Mouse (Mus musculus) left cerebral cortex, postnatal 14 days (tissue): ENCODE measurements around the gene Nhsl1. TPM values are rescaled to one million over a fixed set of nuclear protein-coding genes. Genes with fewer than 3 reads are reported as not detected.

Experiments used
- DNase-seq, 2 experiments: peaks; one replicate each; pipeline ENCODE4 v3.0.0; 2021 to 2022; ENCODE audit warnings: low spot score in 2 of 2, mixed read lengths in 1 of 2
- intact Hi-C: fragments of 180-260 bp; cut with DNase I; formaldehyde crosslinking; loops from one replicate; pipeline ENCODE4 v1.15.1; 2025
- total RNA-seq, 2 experiments: library from RNA; stranded (reverse); gene quantifications; 2 replicates each; pipeline ENCODE4 v1.2.3; 2021

Gene Nhsl1
- total RNA-seq, 2 experiments from 2014 or later, result 45.8 to 49.3 TPM

DNA sequence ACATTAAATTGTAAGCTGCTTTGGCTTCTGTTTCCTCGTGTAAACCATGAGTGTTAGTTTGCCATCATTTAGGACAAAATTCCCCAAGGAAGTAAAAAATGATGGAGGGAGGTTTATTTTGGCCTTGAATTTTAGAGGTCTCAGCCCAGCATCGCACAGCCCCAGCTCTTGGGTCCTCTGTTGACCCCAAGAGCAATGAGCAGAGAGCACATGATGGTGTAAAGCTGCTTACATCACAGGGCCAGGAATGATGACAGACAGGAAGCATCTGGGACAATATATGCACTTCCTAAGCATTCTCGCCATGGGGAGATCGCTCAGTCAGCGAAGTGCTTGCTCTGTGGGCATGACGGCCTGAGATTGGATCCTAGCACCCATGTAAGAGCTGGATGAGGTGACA lies 20.6 kb downstream of the Nhsl1 start:
- DNase-seq, result no peak
- intact Hi-C loops, result no loop called here

DNA sequence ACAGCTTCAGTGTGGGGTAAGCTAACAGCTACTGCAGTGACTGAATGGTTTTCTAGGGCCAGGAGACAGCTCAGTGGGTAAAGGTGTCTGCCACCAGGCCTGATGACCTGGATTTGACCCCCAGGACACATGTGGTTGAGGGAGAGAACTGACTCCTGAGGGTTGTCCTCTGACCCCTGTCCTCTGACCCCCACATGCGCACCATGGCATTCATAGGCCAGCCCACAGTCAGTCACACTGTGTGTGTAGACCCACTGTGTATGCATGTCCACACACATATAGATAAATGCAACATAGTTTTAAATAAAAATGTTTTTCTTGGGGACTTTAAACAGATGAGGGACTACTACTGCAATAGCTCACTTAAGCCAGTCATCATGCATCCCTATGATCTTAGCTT lies 22.1 kb downstream of the Nhsl1 start:
- no peak for DNase-seq
- intact Hi-C loops, result no loop called here

GRCm38 (mm10) chr10:18341444-18342196 lies 22.8 kb downstream of the Nhsl1 start:
- DNase-seq, result no peak
- intact Hi-C loops, result no loop called here

- no peak for DNase-seq
- intact Hi-C loops, result no loop called here
Measured at GRCm38 (mm10) chr10:18347231-18347630, 28.4 kb downstream of the Nhsl1 start.

GRCm38 (mm10) chr10:18350781-18351180 lies 32.0 kb downstream of the Nhsl1 start:
- DNase-seq, result no peak
- intact Hi-C loops, result no loop called here

DNA sequence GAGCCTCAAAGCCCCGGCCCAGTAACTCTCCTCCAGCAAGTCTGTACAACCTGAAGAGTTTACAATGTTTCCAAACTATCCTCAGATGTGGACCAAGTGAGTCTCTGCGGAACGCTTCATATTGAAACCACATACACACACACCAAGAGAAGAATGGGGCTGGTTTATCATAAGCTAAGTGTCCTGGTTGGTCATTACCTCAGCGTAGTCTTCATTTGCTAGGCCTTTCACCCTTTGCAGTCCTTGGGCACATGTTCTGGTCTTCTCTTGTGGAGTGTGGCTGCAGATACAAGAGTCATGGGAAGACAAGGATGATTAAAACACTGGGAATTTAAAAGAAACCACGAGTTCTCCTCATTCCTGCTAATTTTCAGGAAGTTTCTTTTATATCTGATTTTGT lies 34.2 kb downstream of the Nhsl1 start:
- intact Hi-C loops, result no loop called here
- DNase-seq, result no peak

DNA sequence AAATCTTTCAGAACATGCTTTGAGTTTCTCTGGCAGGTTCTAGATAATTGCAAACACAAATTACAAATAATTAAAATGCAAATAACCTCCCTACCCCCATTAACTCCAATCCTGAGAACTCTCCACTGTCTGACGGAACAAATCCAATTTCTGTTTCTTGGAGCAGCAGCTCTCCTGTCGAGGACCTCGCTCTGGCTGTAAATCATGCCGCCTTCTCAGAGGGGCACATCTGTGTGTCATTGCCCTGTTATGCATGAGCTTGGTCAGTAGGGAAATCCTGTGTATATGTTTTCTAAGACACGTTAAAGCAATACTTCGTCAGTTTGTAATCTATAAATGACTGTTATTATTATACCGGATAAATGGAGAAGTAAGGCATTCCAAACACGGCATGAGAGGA lies 35.3 kb downstream of the Nhsl1 start:
- intact Hi-C loops, result no loop called here
- DNase-seq, result no peak

GRCm38 (mm10) chr10:18356461-18356860 lies 37.7 kb downstream of the Nhsl1 start:
- DNase-seq, result no peak
- intact Hi-C loops, result no loop called here

- no peak for DNase-seq
- intact Hi-C loops, result no loop called here
Measured at GRCm38 (mm10) chr10:18357212-18357611, 38.4 kb downstream of the Nhsl1 start.

- no peak for DNase-seq
- intact Hi-C loops, result no loop called here
Measured at GRCm38 (mm10) chr10:18358461-18358860, 39.7 kb downstream of the Nhsl1 start.

- intact Hi-C loops, result no loop called here
- DNase-seq, result peak; percentile 19 to 48
Measured at GRCm38 (mm10) chr10:18360175-18360574, 41.4 kb downstream of the Nhsl1 start.

- intact Hi-C loops, result no loop called here
- DNase-seq, result no peak
Measured at GRCm38 (mm10) chr10:18365432-18365831, 46.6 kb downstream of the Nhsl1 start.

GRCm38 (mm10) chr10:18366697-18367096 lies 47.9 kb downstream of the Nhsl1 start:
- intact Hi-C loops, result no loop called here
- no peak for DNase-seq

- DNase-seq, result no peak
- intact Hi-C loops, result no loop called here
Measured at GRCm38 (mm10) chr10:18368111-18368510, 49.3 kb downstream of the Nhsl1 start.

DNA sequence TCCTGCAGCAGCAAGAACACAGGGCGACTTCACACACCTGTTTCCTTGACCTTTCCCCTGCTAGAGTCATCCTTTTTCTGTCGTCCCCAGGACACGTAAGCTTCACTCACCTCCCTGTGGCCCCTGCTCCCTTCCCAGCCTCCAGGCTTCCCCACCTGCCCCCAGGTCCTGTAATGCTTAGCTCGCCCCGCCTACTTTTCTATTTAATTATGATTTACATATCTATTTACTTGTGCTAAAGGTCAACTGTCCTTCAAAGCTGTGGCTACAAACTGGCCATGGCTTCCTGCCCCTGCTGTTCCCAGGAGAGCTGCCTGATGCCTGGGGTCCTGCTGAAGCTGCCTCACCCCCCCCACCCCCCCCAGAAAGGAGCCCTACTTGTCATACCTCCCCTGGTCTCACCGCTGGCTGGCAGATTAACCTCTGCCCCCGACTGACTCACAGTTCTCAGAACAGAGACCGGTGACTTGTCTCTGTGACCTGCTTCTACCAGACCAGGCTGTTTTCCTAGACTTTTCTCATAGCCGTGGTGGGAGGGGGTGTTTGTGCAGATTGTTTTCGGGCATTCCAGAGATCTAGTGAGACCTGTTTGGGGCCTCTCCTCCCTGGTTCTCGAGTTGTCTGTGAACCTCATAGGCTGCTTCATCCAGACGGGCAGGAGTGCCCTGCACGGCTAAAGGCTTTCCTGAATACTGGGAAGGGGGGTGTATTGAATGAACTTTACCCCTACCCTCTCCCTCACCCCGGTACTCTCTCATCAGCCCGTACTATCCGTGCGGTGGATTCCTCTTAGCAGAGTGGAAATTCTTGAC lies 51.9 kb downstream of the Nhsl1 start:
- no peak for DNase-seq
- intact Hi-C loops, result no loop called here

DNA sequence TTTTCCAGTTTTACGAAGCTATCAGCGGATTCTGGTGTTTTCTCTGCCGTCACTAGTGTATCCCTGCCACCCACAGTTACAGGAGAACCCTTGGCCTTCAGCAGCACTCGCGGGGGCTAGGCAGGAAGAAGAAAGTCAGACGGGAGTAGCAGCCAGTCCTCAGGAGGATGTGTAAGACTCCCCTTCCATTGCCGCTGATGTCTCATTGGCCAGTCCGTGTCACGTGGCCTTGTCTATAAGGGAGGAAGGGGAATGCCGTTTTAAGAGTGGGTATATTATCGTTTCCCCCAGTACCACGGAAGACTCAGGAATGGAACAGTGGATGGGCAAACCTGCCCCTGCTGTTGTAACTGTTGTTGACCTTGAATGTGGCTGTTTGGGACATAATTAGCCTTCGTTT lies 53.1 kb downstream of the Nhsl1 start:
- no peak for DNase-seq
- intact Hi-C loops, result no loop called here

- intact Hi-C loops, result no loop called here
- no peak for DNase-seq
Measured at GRCm38 (mm10) chr10:18375301-18375700, 56.5 kb downstream of the Nhsl1 start.

DNA sequence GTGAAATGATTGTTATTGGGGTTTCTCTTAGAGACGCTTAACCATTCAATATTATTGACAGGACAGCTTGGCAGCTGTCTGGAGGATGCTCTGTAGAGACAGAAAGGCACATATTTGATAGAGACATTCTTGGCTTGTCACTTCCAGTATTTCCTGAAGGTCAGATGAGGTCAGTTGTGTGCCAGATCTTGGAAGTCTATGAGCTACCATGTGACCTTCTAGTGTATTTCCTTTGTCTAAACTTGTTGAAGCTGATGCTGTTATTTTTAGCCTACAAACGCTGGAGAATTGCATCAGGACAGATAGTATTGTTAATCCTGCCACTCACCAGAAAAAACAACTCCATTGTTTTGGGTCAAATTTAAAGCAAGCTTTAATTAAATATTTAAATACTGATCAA lies 66.0 kb downstream of the Nhsl1 start:
- DNase-seq, result no peak
- intact Hi-C loops, result loop anchor here (5.0 kb wide), 2 partner anchors 67 to 142 kb away; partner anchors contain the start of gene Nhsl1

- intact Hi-C loops, result loop anchor here (5.0 kb wide), 2 partner anchors 69 to 144 kb away; partner anchors contain the start of gene Nhsl1
- DNase-seq, result peak; percentile 20 to 34
Measured at GRCm38 (mm10) chr10:18386224-18386623, 67.4 kb downstream of the Nhsl1 start.

GRCm38 (mm10) chr10:18388784-18389575 lies 70.2 kb downstream of the Nhsl1 start:
- intact Hi-C loops, result loop anchor here (5.0 kb wide), 2 partner anchors 72 to 147 kb away; partner anchors contain the start of gene Nhsl1
- peak; percentile 69 to 74 for DNase-seq
